Mouse (Mus musculus) cerebral cortex, adult 2 months (tissue): ENCODE data around the gene Taf12.

ENCODE experiments used
- WGBS: fragments of 180-500 bp; shearing (Covaris S2); methylation state at CpG from one replicate; pipeline ENCODE4 v1.1.7; 2018; 5-methylcytosine and 5-hydroxymethylcytosine counted together

Taf12 gene

GRCm38 (mm10) chr4:132269740-132270560 is 4.2 kb upstream of the Taf12 start:
- WGBS: under 1% methylated on average over 35 of the region's 35 CpGs

- WGBS: 40% methylated on average over 2 of the region's 2 CpGs
These were observed 1.0 kb upstream of the Taf12 start for GRCm38 (mm10) chr4:132273166-132273565.

GRCm38 (mm10) chr4:132275949-132276348 is 1.8 kb downstream of the Taf12 start:
- WGBS: 89% methylated on average over 3 of the region's 3 CpGs

GRCm38 (mm10) chr4:132288840-132289239 is 14.7 kb downstream of the Taf12 start:
- WGBS: 92% methylated on average over 4 of the region's 5 CpGs

GRCm38 (mm10) chr4:132291056-132291455 is 16.9 kb downstream of the Taf12 start:
- WGBS: 99% methylated on average over 4 of the region's 4 CpGs

GRCm38 (mm10) chr4:132291624-132292335 is 17.6 kb downstream of the Taf12 start:
- WGBS: 85% methylated on average over 12 of the region's 12 CpGs

GRCm38 (mm10) chr4:132292988-132293387 is 18.8 kb downstream of the Taf12 start:
- 45% methylated on average over 4 of the region's 4 CpGs for WGBS

- 79% methylated on average over 7 of the region's 7 CpGs for WGBS
These were observed 19.6 kb downstream of the Taf12 start for GRCm38 (mm10) chr4:132293682-132294240.

GRCm38 (mm10) chr4:132295696-132296390 is 21.7 kb downstream of the Taf12 start:
- WGBS: 68% methylated on average over 8 of the region's 8 CpGs

GRCm38 (mm10) chr4:132299849-132300248 is 25.7 kb downstream of the Taf12 start:
- WGBS: 86% methylated on average over 1 of the region's 1 CpGs

GRCm38 (mm10) chr4:132301486-132301885 is 27.3 kb downstream of the Taf12 start:
- 69% methylated on average over 6 of the region's 6 CpGs for WGBS

GRCm38 (mm10) chr4:132301965-132302938 is 28.1 kb downstream of the Taf12 start:
- 59% methylated on average over 16 of the region's 16 CpGs for WGBS

GRCm38 (mm10) chr4:132302939-132303479 is 28.8 kb downstream of the Taf12 start, which contains the start of gene Rab42:
TSS of gene Rab42 (minus strand) at chr4:132303385.
- under 1% methylated on average over 31 of the region's 31 CpGs for WGBS

- 48% methylated on average over 6 of the region's 6 CpGs for WGBS
These were observed 29.3 kb downstream of the Taf12 start for GRCm38 (mm10) chr4:132303484-132303883.

GRCm38 (mm10) chr4:132305276-132305675 is 31.1 kb downstream of the Taf12 start:
- 84% methylated on average over 8 of the region's 8 CpGs for WGBS

- 61% methylated on average over 6 of the region's 6 CpGs for WGBS
These were observed 31.8 kb downstream of the Taf12 start for GRCm38 (mm10) chr4:132306004-132306403.

- under 1% methylated on average over 40 of the region's 41 CpGs for WGBS
These were observed 34.4 kb downstream of the Taf12 start for GRCm38 (mm10) chr4:132308437-132309139.

GRCm38 (mm10) chr4:132309140-132309848 is 35.1 kb downstream of the Taf12 start:
- under 1% methylated on average over 15 of the region's 15 CpGs for WGBS

- WGBS: 24% methylated on average over 10 of the region's 10 CpGs
These were observed 35.8 kb downstream of the Taf12 start for GRCm38 (mm10) chr4:132309849-132310472.
